In genomic region chr9:88262461-88262860, GRCm38 (mm10) we compare ENCODE assay signal across 20 mouse cellular contexts.
"Had no signal": no experiment of that assay in that cellular context is flagged by ENCODE, and none has a peak within 500 bp of the region (broad histone marks: within the 10 kb centered on the region; RNA-seq: fewer than 3 reads in every experiment).

No protein-coding gene starts in this region.

- H3K9me3 ChIP-seq: lung, embryonic 15.5 days; midbrain, embryonic 10.5 days; midbrain, embryonic 12.5 days; neural tube, embryonic 13.5 days; neural tube, embryonic 15.5 days had no signal

- H3K4me1 ChIP-seq: lung, embryonic 15.5 days; midbrain, embryonic 10.5 days; midbrain, embryonic 12.5 days; neural tube, embryonic 13.5 days; neural tube, embryonic 15.5 days had no signal

- DNase-seq: liver, postnatal 0 days; lung, adult 2 months; lung, postnatal 4 days; midbrain, embryonic 14.5 days; retina, postnatal 1 day; right cerebral cortex, adult 18-20 months; right cerebral cortex, postnatal 25 days; right cerebral cortex, postnatal 4 days; spleen, adult 18-20 months; thymus, adult 18-20 months; thymus, postnatal 14 days; thymus, postnatal 36 days had no signal

- H3K27ac ChIP-seq: lung, embryonic 15.5 days; midbrain, embryonic 10.5 days; midbrain, embryonic 12.5 days; neural tube, embryonic 13.5 days; neural tube, embryonic 15.5 days had no signal

- H3K9ac ChIP-seq: liver, postnatal 0 days; lung, embryonic 15.5 days; midbrain, embryonic 12.5 days; neural tube, embryonic 13.5 days; neural tube, embryonic 15.5 days had no signal

- H3K4me3 ChIP-seq: lung, embryonic 15.5 days; midbrain, embryonic 10.5 days; midbrain, embryonic 12.5 days; myocyte; neural tube, embryonic 13.5 days; neural tube, embryonic 15.5 days had no signal

- H3K36me3 ChIP-seq: lung, embryonic 15.5 days; midbrain, embryonic 10.5 days; midbrain, embryonic 12.5 days; neural tube, embryonic 13.5 days; neural tube, embryonic 15.5 days had no signal

- ATAC-seq: liver, postnatal 0 days; lung, postnatal 0 days; midbrain, embryonic 16.5 days had no signal

- H3K27me3 ChIP-seq: lung, embryonic 15.5 days; midbrain, embryonic 12.5 days; neural tube, embryonic 13.5 days; neural tube, embryonic 15.5 days had no signal

- H3K4me2 ChIP-seq: lung, embryonic 15.5 days; midbrain, embryonic 12.5 days; neural tube, embryonic 13.5 days; neural tube, embryonic 15.5 days had no signal
